Mouse (Mus musculus) Patski (cell line): ENCODE data around the gene Mgat5. TPM values are rescaled to one million over a fixed set of nuclear protein-coding genes. Genes with fewer than 3 reads are reported as not detected.

Experiments
- ATAC-seq: fragments of 100-300 bp; one replicate; pipeline ENCODE4 v1.8.0; 2021
- CTCF ChIA-PET: fragments of 350-600 bp; sonication (Branson Sonifier 250); formaldehyde crosslinking; loops from one replicate; lab custom pipeline; 2022; ENCODE audit warnings: inconsistent platforms; lab: Charles Lee
- POLR2A ChIA-PET: fragments of 350-600 bp; sonication (Branson Sonifier 250); formaldehyde crosslinking; loops from one replicate; lab custom pipeline; 2022; ENCODE audit warnings: antibody characterized with exemption, inconsistent platforms; lab: Charles Lee
- DNase-seq: peaks from one replicate; pipeline ENCODE4 v3.0.0-alpha.2; 2011; ENCODE audit warnings: low read depth, low spot score
- H3K27me3 ChIP-seq: fragments of 371-371 bp; one replicate; pipeline ENCODE4 v1.5.1; 2021
- CTCF ChIP-seq: fragments of 100-300 bp; IDR thresholded peaks from one replicate; pipeline ENCODE4 v1.5.1; 2021
- in situ Hi-C: fragments of 300-500 bp; cut with MboI; formaldehyde crosslinking; loops from 3 replicates; pipeline ENCODE4 v1.11.1; 2018; ENCODE audit warnings: low pct_unique_long_range_greater_than_20kb, mixed read lengths
- polyA plus RNA-seq: library from polyadenylated mRNA; unstranded; gene quantifications from one replicate; pipeline ENCODE4 v1.2.3, GENCODE M21; 2021

The Mgat5 gene
- polyA plus RNA-seq, 1 experiment from 2014 or later = 6.6 TPM

GRCm38 (mm10) chr1:127475756-127476155, 270.9 kb downstream of the Mgat5 start:
- ChIA-PET POLR2A (no interaction called here), CTCF (interaction anchor here (1.8 to 3.6 kb wide), 2 partner anchors 10 kb away, joined by 4 to 17 read pairs; no protein-coding TSS in a partner anchor)
- in situ Hi-C loops = no loop called here
- ATAC-seq (no peak), DNase-seq (no peak)
- TF ChIP-seq CTCF = no peak
- H3K27me3 ChIP-seq = no peaks in the 10 kb centered on the region

- no peaks in the 10 kb centered on the region for H3K27me3 ChIP-seq
- ChIA-PET CTCF (interaction anchor here (1.0 kb wide), 1 partner anchor 471 kb away, joined by 3 read pairs; no protein-coding TSS in a partner anchor), POLR2A (no interaction called here)
- no peak for TF ChIP-seq CTCF
- DNase-seq (no peak), ATAC-seq (no peak)
- in situ Hi-C loops = loop anchor here (10.0 kb wide), 1 partner anchor 468 kb away; no protein-coding TSS in a partner anchor
Observed at GRCm38 (mm10) chr1:127482911-127483310, 278.1 kb downstream of the Mgat5 start.

GRCm38 (mm10) chr1:127484188-127484587, 279.4 kb downstream of the Mgat5 start:
- POLR2A ChIA-PET = no interaction called here
- ATAC-seq = no peak
- no peak for TF ChIP-seq CTCF
- CTCF ChIA-PET = interaction anchor here (1.2 to 3.3 kb wide), 2 partner anchors 7 to 68 kb away, joined by 4 to 17 read pairs; no protein-coding TSS in a partner anchor
- no peaks in the 10 kb centered on the region for H3K27me3 ChIP-seq
- DNase-seq = no peak
- in situ Hi-C loops = loop anchor here (10.0 kb wide), 1 partner anchor 469 kb away; no protein-coding TSS in a partner anchor

- no peak for ATAC-seq
- H3K27me3 ChIP-seq = no peaks in the 10 kb centered on the region
- no peak for DNase-seq
- peak; percentile 79 for TF ChIP-seq CTCF
- ChIA-PET CTCF (interaction anchor here (1.2 to 3.3 kb wide), 4 partner anchors 8 to 280 kb away, joined by 3 to 17 read pairs (median 4); partner anchors contain the start of gene Mgat5), POLR2A (no interaction called here)
- in situ Hi-C loops = loop anchor here (10.0 kb wide), 1 partner anchor 470 kb away; no protein-coding TSS in a partner anchor
Observed at GRCm38 (mm10) chr1:127484826-127485225, 280.0 kb downstream of the Mgat5 start.

GRCm38 (mm10) chr1:127487161-127487560, 282.3 kb downstream of the Mgat5 start:
- ChIA-PET POLR2A (no interaction called here), CTCF (interaction anchor here (0.7 to 3.3 kb wide), 6 partner anchors 10 to 284 kb away, joined by 3 to 17 read pairs (median 3); no protein-coding TSS in a partner anchor)
- H3K27me3 ChIP-seq = no peaks in the 10 kb centered on the region
- no peak for DNase-seq
- peak; percentile 59 for ATAC-seq
- in situ Hi-C loops = loop anchor here (10.0 kb wide), 1 partner anchor 472 kb away; no protein-coding TSS in a partner anchor
- TF ChIP-seq CTCF = peak; percentile 90

- in situ Hi-C loops = loop anchor here (5.0 kb wide), 1 partner anchor 180 kb away; the partner anchor contains the start of gene Tmem163
- POLR2A ChIA-PET = no interaction called here
- peaks cover 4% of the 10 kb centered on the region for H3K27me3 ChIP-seq
- peak; percentile 97 for TF ChIP-seq CTCF
- ATAC-seq = peak; percentile 46
- no peak for DNase-seq
- CTCF ChIA-PET = interaction anchor here (0.6 to 0.9 kb wide), 2 partner anchors 9 to 15 kb away, joined by 3 read pairs; no protein-coding TSS in a partner anchor
Observed at GRCm38 (mm10) chr1:127496737-127497543, 292.1 kb downstream of the Mgat5 start.

GRCm38 (mm10) chr1:127498746-127499145, 293.9 kb downstream of the Mgat5 start:
- ATAC-seq = no peak
- POLR2A ChIA-PET = no interaction called here

GRCm38 (mm10) chr1:127500219-127500618, 295.4 kb downstream of the Mgat5 start:
- DNase-seq = no peak
- no peak for ATAC-seq
- ChIA-PET POLR2A (no interaction called here), CTCF (interaction anchor here (0.7 to 2.2 kb wide), 6 partner anchors 12 to 426 kb away, joined by 3 to 7 read pairs (median 3); no protein-coding TSS in a partner anchor)
- H3K27me3 ChIP-seq = peaks cover 4% of the 10 kb centered on the region
- TF ChIP-seq CTCF = peak; percentile 94
- in situ Hi-C loops = loop anchor here (5.0 to 25.0 kb wide), 2 partner anchors 262 to 837 kb away; partner anchors contain the start of gene Lct

More at GRCm38 (mm10) chr1:127498746-127499145, 293.9 kb downstream of the Mgat5 start:
- peaks cover 4% of the 10 kb centered on the region for H3K27me3 ChIP-seq
- CTCF ChIA-PET = interaction anchor here (0.5 to 2.2 kb wide), 4 partner anchors 11 to 269 kb away, joined by 3 to 7 read pairs (median 6); no protein-coding TSS in a partner anchor
- in situ Hi-C loops = loop anchor here (5.0 kb wide), 1 partner anchor 179 kb away; the partner anchor contains the start of gene Tmem163
- no peak for DNase-seq
- no peak for TF ChIP-seq CTCF

GRCm38 (mm10) chr1:127500701-127501100, 295.9 kb downstream of the Mgat5 start:
- in situ Hi-C loops = loop anchor here (5.0 to 25.0 kb wide), 2 partner anchors 262 to 837 kb away; partner anchors contain the start of gene Lct
- H3K27me3 ChIP-seq = peaks cover 4% of the 10 kb centered on the region
- TF ChIP-seq CTCF = no peak
- ATAC-seq (no peak), DNase-seq (no peak)
- ChIA-PET POLR2A (no interaction called here), CTCF (interaction anchor here (2.2 kb wide), 1 partner anchor 13 kb away, joined by 7 read pairs; no protein-coding TSS in a partner anchor)
